Mouse (Mus musculus) liver, embryonic 15.5 days (tissue): ENCODE measurements around the gene Zdhhc17. TPM values are rescaled to one million over a fixed set of nuclear protein-coding genes. Genes with fewer than 3 reads are reported as not detected.

Experiments
- ATAC-seq: fragments of 200-750 bp; cut with Nextera tagmentation; 2 replicates; pipeline ENCODE4 v1.8.0; 2017; ENCODE audit warnings: moderate number of reproducible peaks, mild to moderate bottlenecking, moderate library complexity; ENCODE audit not compliant: insufficient read depth
- H3K27ac ChIP-seq: fragments of 300-500 bp; sonication (generic); replicated peaks from 2 replicates; pipeline ENCODE4 v1.5.1; 2015; ENCODE audit warnings: mild to moderate bottlenecking, inconsistent platforms
- H3K27me3 ChIP-seq: fragments of 300-500 bp; sonication (generic); 2 replicates; pipeline ENCODE4 v1.6.1; 2015; ENCODE audit warnings: mild to moderate bottlenecking, inconsistent platforms
- H3K36me3 ChIP-seq: fragments of 300-500 bp; sonication (generic); replicated peaks from 2 replicates; pipeline ENCODE4 v1.6.1; 2015; ENCODE audit warnings: moderate library complexity, mild to moderate bottlenecking, inconsistent platforms
- H3K4me1 ChIP-seq: fragments of 300-500 bp; sonication (generic); replicated peaks from 2 replicates; pipeline ENCODE4 v1.6.1; 2015; ENCODE audit warnings: inconsistent platforms
- H3K4me2 ChIP-seq: fragments of 300-500 bp; sonication (generic); 2 replicates; pipeline ENCODE4 v1.6.1; 2015; ENCODE audit warnings: moderate library complexity, mild to moderate bottlenecking, inconsistent platforms
- H3K4me3 ChIP-seq: fragments of 300-500 bp; sonication (generic); replicated peaks from 2 replicates; pipeline ENCODE4 v1.5.1; 2015; ENCODE audit warnings: mild to moderate bottlenecking, inconsistent platforms
- H3K9ac ChIP-seq: fragments of 300-500 bp; sonication (generic); 2 replicates; pipeline ENCODE4 v1.6.1; 2015; ENCODE audit warnings: moderate library complexity, mild to moderate bottlenecking, inconsistent platforms
- H3K9me3 ChIP-seq: fragments of 300-500 bp; sonication (generic); replicated peaks from 2 replicates; pipeline ENCODE4 v1.6.1; 2016; ENCODE audit warnings: inconsistent platforms
- WGBS: fragments of 180-500 bp; shearing (Covaris S2); methylation state at CpG from one replicate; pipeline ENCODE4 v1.1.7; 2015; ENCODE audit warnings: mixed read lengths; ENCODE audit not compliant: insufficient replicate concordance; 5-methylcytosine and 5-hydroxymethylcytosine counted together
- polyA plus RNA-seq: library from polyadenylated mRNA; unstranded; fragments of >200 nt; fragmentation: Nextera tagmentation; extraction: Ambion mirVana; gene quantifications from 2 replicates; pipeline ENCODE4 v1.2.1, GENCODE M21; 2015

The Zdhhc17 gene
- polyA plus RNA-seq, 1 experiment from 2014 or later = 5.1 TPM

GRCm38 (mm10) chr10:110952937-110953451 is 56.9 kb downstream of the Zdhhc17 start:
- WGBS = 74% methylated on average over 9 of the region's 9 CpGs
- no peaks in the 10 kb centered on the region for H3K9me3 ChIP-seq

GRCm38 (mm10) chr10:110952271-110952670 is 57.7 kb downstream of the Zdhhc17 start:
- no peak overlapping the region for H3K27ac ChIP-seq
- 74% methylated on average over 8 of the region's 8 CpGs for WGBS

More at GRCm38 (mm10) chr10:110952937-110953451, 56.9 kb downstream of the Zdhhc17 start:
- H3K9ac ChIP-seq = no peak overlapping the region
- H3K27ac ChIP-seq = no peak overlapping the region
- no peaks in the 10 kb centered on the region for H3K27me3 ChIP-seq
- H3K4me2 ChIP-seq = no peak overlapping the region
- peaks cover 19% of the 10 kb centered on the region for H3K36me3 ChIP-seq
- H3K4me3 ChIP-seq = no peak overlapping the region
- peak; percentile 56; the same call in 1 of the 2 replicates for ATAC-seq
- H3K4me1 ChIP-seq = no peaks in the 10 kb centered on the region

GRCm38 (mm10) chr10:110951748-110952147 is 58.2 kb downstream of the Zdhhc17 start:
- H3K27ac ChIP-seq = no peak overlapping the region
- H3K9me3 ChIP-seq = no peaks in the 10 kb centered on the region
- H3K4me1 ChIP-seq = no peaks in the 10 kb centered on the region
- peaks cover 25% of the 10 kb centered on the region for H3K36me3 ChIP-seq
- H3K4me2 ChIP-seq = no peak overlapping the region
- no peak overlapping the region for H3K9ac ChIP-seq
- no peak for ATAC-seq
- WGBS = 62% methylated on average over 4 of the region's 4 CpGs
- H3K27me3 ChIP-seq = no peaks in the 10 kb centered on the region
- no peak overlapping the region for H3K4me3 ChIP-seq

More at GRCm38 (mm10) chr10:110952271-110952670, 57.7 kb downstream of the Zdhhc17 start:
- Histone ChIP-seq H3K36me3 (peaks cover 25% of the 10 kb centered on the region), H3K27me3 (no peaks in the 10 kb centered on the region), H3K4me2 (no peak overlapping the region), H3K4me1 (no peaks in the 10 kb centered on the region), H3K9ac (no peak overlapping the region), H3K4me3 (no peak overlapping the region), H3K9me3 (no peaks in the 10 kb centered on the region)
- no peak for ATAC-seq

GRCm38 (mm10) chr10:110951112-110951511 is 58.8 kb downstream of the Zdhhc17 start:
- Histone ChIP-seq H3K27me3 (no peaks in the 10 kb centered on the region), H3K36me3 (peaks cover 29% of the 10 kb centered on the region), H3K4me1 (no peaks in the 10 kb centered on the region), H3K9ac (no peak overlapping the region), H3K4me2 (no peak overlapping the region), H3K27ac (no peak overlapping the region), H3K9me3 (no peaks in the 10 kb centered on the region), H3K4me3 (no peak overlapping the region)
- WGBS = 65% methylated on average over 1 of the region's 1 CpGs
- no peak for ATAC-seq

GRCm38 (mm10) chr10:110947574-110947973 is 62.4 kb downstream of the Zdhhc17 start:
- H3K27ac ChIP-seq = no peak overlapping the region
- peaks cover 30% of the 10 kb centered on the region for H3K36me3 ChIP-seq
- H3K9me3 ChIP-seq = no peaks in the 10 kb centered on the region
- no peak overlapping the region for H3K4me2 ChIP-seq
- no peak overlapping the region for H3K9ac ChIP-seq
- 83% methylated on average over 4 of the region's 4 CpGs for WGBS
- H3K4me3 ChIP-seq = no peak overlapping the region
- H3K4me1 ChIP-seq = no peaks in the 10 kb centered on the region
- no peak for ATAC-seq
- no peaks in the 10 kb centered on the region for H3K27me3 ChIP-seq

GRCm38 (mm10) chr10:110945966-110946365 is 64.0 kb downstream of the Zdhhc17 start:
- 84% methylated on average over 12 of the region's 12 CpGs for WGBS
- H3K27me3 ChIP-seq = no peaks in the 10 kb centered on the region
- ATAC-seq = no peak
- H3K9me3 ChIP-seq = no peaks in the 10 kb centered on the region
- no peak overlapping the region for H3K9ac ChIP-seq
- no peaks in the 10 kb centered on the region for H3K4me1 ChIP-seq
- H3K4me2 ChIP-seq = no peak overlapping the region
- peaks cover 33% of the 10 kb centered on the region for H3K36me3 ChIP-seq
- no peak overlapping the region for H3K4me3 ChIP-seq
- H3K27ac ChIP-seq = no peak overlapping the region

GRCm38 (mm10) chr10:110944175-110944574 is 65.8 kb downstream of the Zdhhc17 start:
- Histone ChIP-seq H3K4me3 (no peak overlapping the region), H3K27ac (no peak overlapping the region), H3K36me3 (peaks cover 24% of the 10 kb centered on the region), H3K4me2 (no peak overlapping the region), H3K27me3 (no peaks in the 10 kb centered on the region), H3K9me3 (no peaks in the 10 kb centered on the region), H3K9ac (no peak overlapping the region), H3K4me1 (no peaks in the 10 kb centered on the region)
- ATAC-seq = no peak
- 81% methylated on average over 11 of the region's 11 CpGs for WGBS

- Histone ChIP-seq H3K27me3 (no peaks in the 10 kb centered on the region), H3K4me3 (no peak overlapping the region), H3K36me3 (peaks cover 23% of the 10 kb centered on the region), H3K4me2 (no peak overlapping the region), H3K4me1 (no peaks in the 10 kb centered on the region), H3K9ac (no peak overlapping the region), H3K27ac (no peak overlapping the region), H3K9me3 (no peaks in the 10 kb centered on the region)
- ATAC-seq = no peak
- 74% methylated on average over 9 of the region's 9 CpGs for WGBS
These were observed 67.1 kb downstream of the Zdhhc17 start for GRCm38 (mm10) chr10:110942806-110943205.

GRCm38 (mm10) chr10:110941968-110942367 is 68.0 kb downstream of the Zdhhc17 start:
- Histone ChIP-seq H3K4me3 (no peak overlapping the region), H3K9ac (no peak overlapping the region), H3K27ac (no peak overlapping the region), H3K4me2 (no peak overlapping the region), H3K27me3 (no peaks in the 10 kb centered on the region), H3K4me1 (no peaks in the 10 kb centered on the region), H3K36me3 (peaks cover 18% of the 10 kb centered on the region), H3K9me3 (no peaks in the 10 kb centered on the region)
- 83% methylated on average over 11 of the region's 11 CpGs for WGBS
- no peak for ATAC-seq

GRCm38 (mm10) chr10:110940740-110941398 is 69.1 kb downstream of the Zdhhc17 start:
- H3K9ac ChIP-seq = no peak overlapping the region
- no peak for ATAC-seq
- WGBS = 68% methylated on average over 13 of the region's 13 CpGs

GRCm38 (mm10) chr10:110939717-110940116 is 70.2 kb downstream of the Zdhhc17 start:
- H3K4me3 ChIP-seq = no peak overlapping the region
- peaks cover 4% of the 10 kb centered on the region; the same call in 1 of the 2 replicates for H3K4me1 ChIP-seq
- H3K27me3 ChIP-seq = no peaks in the 10 kb centered on the region
- no peaks in the 10 kb centered on the region for H3K9me3 ChIP-seq
- no peak for ATAC-seq
- no peak overlapping the region for H3K27ac ChIP-seq
- 85% methylated on average over 4 of the region's 4 CpGs for WGBS
- H3K4me2 ChIP-seq = no peak overlapping the region
- no peak overlapping the region for H3K9ac ChIP-seq
- peaks cover 9% of the 10 kb centered on the region for H3K36me3 ChIP-seq

More at GRCm38 (mm10) chr10:110940740-110941398, 69.1 kb downstream of the Zdhhc17 start:
- no peaks in the 10 kb centered on the region for H3K9me3 ChIP-seq
- H3K4me1 ChIP-seq = no peaks in the 10 kb centered on the region
- no peak overlapping the region for H3K4me3 ChIP-seq
- H3K36me3 ChIP-seq = peaks cover 9% of the 10 kb centered on the region
- no peak overlapping the region for H3K4me2 ChIP-seq
- H3K27ac ChIP-seq = no peak overlapping the region
- no peaks in the 10 kb centered on the region for H3K27me3 ChIP-seq
